Mouse (Mus musculus): ENCODE measurements around the gene Mdk.

Gene Mdk

GRCm38 (mm10) chr2:91913328-91914110 is 18.6 kb downstream of the Mdk start:
- no peak for DNase-seq (ENCODE audit: low spot score)

- DNase-seq (ENCODE audit: low spot score), result no peak
These were observed 19.5 kb downstream of the Mdk start for GRCm38 (mm10) chr2:91912616-91913015.

GRCm38 (mm10) chr2:91906141-91906540 is 26.0 kb downstream of the Mdk start:
- DNase-seq (ENCODE audit: low spot score), result no peak

GRCm38 (mm10) chr2:91904618-91905307 is 27.3 kb downstream of the Mdk start:
- DNase-seq (ENCODE audit: low spot score), result no peak

GRCm38 (mm10) chr2:91903171-91903925 is 28.7 kb downstream of the Mdk start:
- DNase-seq (ENCODE audit: low spot score), result no peak

- no peak for DNase-seq (ENCODE audit: low spot score)
These were observed 29.8 kb downstream of the Mdk start for GRCm38 (mm10) chr2:91902336-91902735.

GRCm38 (mm10) chr2:91900431-91900830 is 31.7 kb downstream of the Mdk start:
- no peak for DNase-seq (ENCODE audit: low spot score)

GRCm38 (mm10) chr2:91899141-91899540 is 33.0 kb downstream of the Mdk start:
- no peak for DNase-seq (ENCODE audit: low spot score)

GRCm38 (mm10) chr2:91897968-91898367 is 34.1 kb downstream of the Mdk start:
- no peak for DNase-seq (ENCODE audit: low spot score)

GRCm38 (mm10) chr2:91895401-91895800 is 36.7 kb downstream of the Mdk start:
- DNase-seq (ENCODE audit: low spot score), result no peak

- no peak for DNase-seq (ENCODE audit: low spot score)
These were observed 37.4 kb downstream of the Mdk start for GRCm38 (mm10) chr2:91894716-91895115.

- DNase-seq (ENCODE audit: low spot score), result no peak
These were observed 47.5 kb downstream of the Mdk start for GRCm38 (mm10) chr2:91884616-91885015.

GRCm38 (mm10) chr2:91883961-91884360 is 48.1 kb downstream of the Mdk start:
- DNase-seq (ENCODE audit: low spot score), result no peak
